In the genomic region with DNA sequence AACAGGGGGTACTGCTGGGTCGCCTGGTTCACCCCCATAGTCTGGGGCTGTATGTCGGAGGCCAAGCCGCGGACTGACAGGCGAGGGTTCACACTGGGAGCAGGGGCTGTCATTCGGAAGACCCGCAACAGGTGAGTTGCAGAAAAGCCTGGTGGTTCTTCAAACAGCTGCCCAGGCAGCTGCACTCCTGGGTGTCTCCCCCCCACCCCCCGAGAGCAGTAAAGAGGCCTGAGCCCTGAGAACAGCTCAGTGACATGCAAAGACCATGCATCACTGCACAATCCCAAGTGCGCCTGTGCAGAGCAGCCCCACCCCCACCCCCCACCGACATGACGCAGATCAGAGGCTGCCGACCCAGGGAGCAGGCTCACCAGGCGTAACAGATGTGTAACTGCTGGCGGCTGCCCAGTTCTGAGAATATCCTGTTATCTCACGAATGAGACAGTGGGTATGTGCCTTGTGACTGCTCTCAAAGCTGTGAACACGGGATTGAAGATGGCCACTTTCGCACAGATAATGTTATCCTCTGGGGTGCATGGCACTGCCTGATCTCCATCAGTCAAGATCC, we compare ENCODE assay signal across 9 mouse cellular contexts. TPM values are rescaled to one million over a fixed set of nuclear protein-coding genes. Genes with fewer than 3 reads are reported as not detected.
DNase-seq lines count a peak whose midpoint lies in the region; ATAC-seq and TF ChIP-seq lines count a peak whose summit lies in the region.
"Had no signal": no experiment of that assay in that cellular context is flagged by ENCODE, and none has a peak within 500 bp of the region (broad histone marks: within the 10 kb centered on the region; RNA-seq: fewer than 3 reads in every experiment).

No protein-coding gene starts in this region.

- H3K9me3 ChIP-seq in lung, embryonic 14.5 days (ENCODE audit: low read depth, low read length), result no peaks in the 10 kb centered on the region
- H3K9me3 ChIP-seq in hindbrain, embryonic 10.5 days, result no peaks in the 10 kb centered on the region
- no peaks in the 10 kb centered on the region for H3K9me3 ChIP-seq in limb, embryonic 14.5 days (ENCODE audit: control insufficient read depth, low read length)
- H3K9me3 ChIP-seq in neural tube, embryonic 15.5 days (replicated peaks), result no peaks in the 10 kb centered on the region

- H3K4me2 ChIP-seq in lung, embryonic 14.5 days, result no peak overlapping the region
- no peak overlapping the region for H3K4me2 ChIP-seq in limb, embryonic 14.5 days (replicated peaks; ENCODE audit: low read depth, low read length, severe bottlenecking)
- no peak overlapping the region for H3K4me2 ChIP-seq in neural tube, embryonic 15.5 days

- no peaks in the 10 kb centered on the region for H3K27me3 ChIP-seq in lung, embryonic 14.5 days (ENCODE audit: insufficient read depth, low read length)
- H3K27me3 ChIP-seq in hindbrain, embryonic 10.5 days (ENCODE audit: insufficient read depth, poor library complexity, severe bottlenecking), result peaks cover 6% of the 10 kb centered on the region; the same call in 1 of the 2 replicates
- H3K27me3 ChIP-seq in limb, embryonic 14.5 days (ENCODE audit: control insufficient read depth, insufficient read depth, low read length), result no peaks in the 10 kb centered on the region
- no peaks in the 10 kb centered on the region for H3K27me3 ChIP-seq in neural tube, embryonic 15.5 days (replicated peaks)

- 33% methylated on average over 17 of the region's 17 CpGs for WGBS in lung, embryonic 14.5 days
- WGBS in lung, adult 2 months, result 48% methylated on average over 17 of the region's 17 CpGs
- 43% methylated on average over 17 of the region's 17 CpGs for WGBS in hindbrain, embryonic 10.5 days
- 45% methylated on average over 17 of the region's 17 CpGs for WGBS in limb, embryonic 14.5 days
- 41% methylated on average over 17 of the region's 17 CpGs for WGBS in neural tube, embryonic 15.5 days

- H3K27ac ChIP-seq in lung, embryonic 14.5 days (ENCODE audit: low read depth), result no peak overlapping the region; the same call in 1 of the 2 replicates
- no peak overlapping the region for H3K27ac ChIP-seq in hindbrain, embryonic 10.5 days
- no peak overlapping the region for H3K27ac ChIP-seq in limb, embryonic 14.5 days (replicated peaks; ENCODE audit: low read depth, low read length)
- H3K27ac ChIP-seq in neural tube, embryonic 15.5 days (replicated peaks), result peak overlapping the region; percentile 33; the same call in 1 of the 2 replicates
- H3K27ac ChIP-seq: macrophage had no signal

- H3K9ac ChIP-seq in lung, embryonic 14.5 days, result no peak overlapping the region
- H3K9ac ChIP-seq in limb, embryonic 14.5 days (ENCODE audit: low read depth, low read length, severe bottlenecking), result no peak overlapping the region
- no peak overlapping the region for H3K9ac ChIP-seq in neural tube, embryonic 15.5 days (replicated peaks)

- no peaks in the 10 kb centered on the region for H3K4me1 ChIP-seq in lung, embryonic 14.5 days (ENCODE audit: insufficient read depth)
- H3K4me1 ChIP-seq in lung, adult 2 months (ENCODE audit: control insufficient read depth, insufficient read depth, low read length), result no peaks in the 10 kb centered on the region
- H3K4me1 ChIP-seq in hindbrain, embryonic 10.5 days (replicated peaks), result peaks cover 27% of the 10 kb centered on the region
- no peaks in the 10 kb centered on the region for H3K4me1 ChIP-seq in limb, embryonic 14.5 days (ENCODE audit: control insufficient read depth, insufficient read depth, low read length)
- H3K4me1 ChIP-seq in neural tube, embryonic 15.5 days, result peaks cover 25% of the 10 kb centered on the region

- TF ChIP-seq CTCF in lung, embryonic 14.5 days (IDR thresholded peaks at IDR 0.05; ENCODE audit: low read depth), result no peak
- no peak for TF ChIP-seq CTCF in lung, adult 2 months (IDR thresholded peaks at IDR 0.05; ENCODE audit: insufficient read depth, low read length)

- ATAC-seq in lung, embryonic 14.5 days (ENCODE audit: insufficient read depth), result peak; percentile 12; the same call in 1 of the 2 replicates
- ATAC-seq in limb, embryonic 14.5 days (ENCODE audit: low FRiP score, low read depth), result peak; percentile 63; the same call in 1 of the 2 replicates
- ATAC-seq in neural tube, embryonic 15.5 days (ENCODE audit: low FRiP score), result 0 out of 2 replicates have a peak, but pooled peaks have one; percentile 4

- H3K4me3 ChIP-seq in lung, embryonic 14.5 days (ENCODE audit: low read depth, low read length), result no peak overlapping the region
- H3K4me3 ChIP-seq in lung, adult 2 months (replicated peaks; ENCODE audit: extremely low read depth, low read depth, low read length), result no peak overlapping the region
- H3K4me3 ChIP-seq in hindbrain, embryonic 10.5 days, result no peak overlapping the region
- no peak overlapping the region for H3K4me3 ChIP-seq in limb, embryonic 14.5 days (replicated peaks; ENCODE audit: low read length)
- H3K4me3 ChIP-seq in neural tube, embryonic 15.5 days (replicated peaks), result no peak overlapping the region

- TF ChIP-seq POLR2A in lung, adult 2 months (IDR thresholded peaks at IDR 0.05; ENCODE audit: borderline replicate concordance, extremely low read depth, low read depth, low read length), result no peak
- TF ChIP-seq POLR2A in limb, embryonic 14.5 days (IDR thresholded peaks at IDR 0.05; ENCODE audit: borderline replicate concordance, extremely low read depth, insufficient read depth, insufficient read length), result no peak

- peak; percentile 59 for DNase-seq in lung, embryonic 14.5 days
- no peak for DNase-seq in lung, adult 2 months
- DNase-seq in adrenal gland, postnatal 25 days, result peak; percentile 67
- DNase-seq in hindbrain, embryonic 10.5 days (ENCODE audit: low spot score), result peak; percentile 41
- DNase-seq in limb, embryonic 14.5 days (ENCODE audit: low spot score), result peak; percentile 51
- no peak for DNase-seq in cerebellum, postnatal 25 days
- DNase-seq in cerebellum, adult 11 months, result no peak

- H3K36me3 ChIP-seq in lung, embryonic 14.5 days (ENCODE audit: insufficient read depth), result peaks cover 45% of the 10 kb centered on the region
- peaks cover 56% of the 10 kb centered on the region for H3K36me3 ChIP-seq in hindbrain, embryonic 10.5 days
- peaks cover 51% of the 10 kb centered on the region for H3K36me3 ChIP-seq in limb, embryonic 14.5 days (ENCODE audit: control insufficient read depth, insufficient read depth, low read length)
- H3K36me3 ChIP-seq in neural tube, embryonic 15.5 days, result peaks cover 46% of the 10 kb centered on the region

RNA-seq across cellular contexts. Expression of a gene that starts 13.7 kb away (rescaled TPM):
- polyA plus RNA-seq in lung, embryonic 14.5 days (2014; fragmentation: Nextera tagmentation; extraction: Ambion mirVana), result 239 and 249 TPM in 2 replicates
- polyA plus RNA-seq in lung, adult 2 months (2012; rRNA removed), result 57.4 and 82.5 TPM in 2 replicates
- 228 and 255 TPM in 2 replicates for total RNA-seq in adrenal gland, postnatal 25 days (2021)
- 322 and 331 TPM in 2 replicates for polyA plus RNA-seq in hindbrain, embryonic 10.5 days (2016; fragmentation: Nextera tagmentation; extraction: Ambion mirVana)
- polyA plus RNA-seq in limb, embryonic 14.5 days (2012; rRNA removed), result 159 and 279 TPM in 2 replicates
- 224 and 245 TPM in 2 replicates for polyA plus RNA-seq in limb, embryonic 14.5 days (2014; fragmentation: Nextera tagmentation; extraction: Ambion mirVana)
- 413 and 414 TPM in 2 replicates for polyA plus RNA-seq in neural tube, embryonic 15.5 days (2015; fragmentation: Nextera tagmentation; extraction: Ambion mirVana)

RNA-seq across cellular contexts. Expression of a gene that starts 26.3 kb away (rescaled TPM):
- polyA plus RNA-seq in lung, embryonic 14.5 days (2014; fragmentation: Nextera tagmentation; extraction: Ambion mirVana), result 201 and 211 TPM in 2 replicates
- polyA plus RNA-seq in lung, adult 2 months (2012; rRNA removed), result 51.9 and 62.7 TPM in 2 replicates
- total RNA-seq in adrenal gland, postnatal 25 days (2021), result 257 and 265 TPM in 2 replicates
- 117 and 129 TPM in 2 replicates for polyA plus RNA-seq in hindbrain, embryonic 10.5 days (2016; fragmentation: Nextera tagmentation; extraction: Ambion mirVana)
- polyA plus RNA-seq in limb, embryonic 14.5 days (2012; rRNA removed), result 126 and 157 TPM in 2 replicates
- polyA plus RNA-seq in limb, embryonic 14.5 days (2014; fragmentation: Nextera tagmentation; extraction: Ambion mirVana), result 303 and 338 TPM in 2 replicates
- polyA plus RNA-seq in neural tube, embryonic 15.5 days (2015; fragmentation: Nextera tagmentation; extraction: Ambion mirVana), result 97.0 and 207 TPM in 2 replicates

RNA-seq across cellular contexts. Expression of a gene that starts 46.9 kb away (rescaled TPM):
- 59.7 and 62.1 TPM in 2 replicates for polyA plus RNA-seq in lung, embryonic 14.5 days (2014; fragmentation: Nextera tagmentation; extraction: Ambion mirVana)
- polyA plus RNA-seq in lung, adult 2 months (2012; rRNA removed), result 209 and 247 TPM in 2 replicates
- 334 and 362 TPM in 2 replicates for total RNA-seq in adrenal gland, postnatal 25 days (2021)
- 40.1 and 47.2 TPM in 2 replicates for polyA plus RNA-seq in hindbrain, embryonic 10.5 days (2016; fragmentation: Nextera tagmentation; extraction: Ambion mirVana)
- 83.0 and 109 TPM in 2 replicates for polyA plus RNA-seq in limb, embryonic 14.5 days (2012; rRNA removed)
- 89.7 and 111 TPM in 2 replicates for polyA plus RNA-seq in limb, embryonic 14.5 days (2014; fragmentation: Nextera tagmentation; extraction: Ambion mirVana)
- polyA plus RNA-seq in neural tube, embryonic 15.5 days (2015; fragmentation: Nextera tagmentation; extraction: Ambion mirVana), result 77.4 and 77.6 TPM in 2 replicates

Comparison
In these comparisons a context has a peak if more than half of its experiments do, and no peak if none do; other contexts are left out.
1. DNase-seq: peak in lung, embryonic 14.5 days (single experiment), adrenal gland, postnatal 25 days (single experiment), hindbrain, embryonic 10.5 days (single experiment) and limb, embryonic 14.5 days (single experiment); none in lung, adult 2 months (single experiment), cerebellum, postnatal 25 days (0 of 2) and cerebellum, adult 11 months (single experiment).
2. ATAC-seq: peak in every context shown above with its lines; median percentile 63 in limb, embryonic 14.5 days; 12 in lung, embryonic 14.5 days; 4 in neural tube, embryonic 15.5 days.